Mouse (Mus musculus): Measurements from ENCODE around the gene Tal1. TPM values are rescaled to one million over a fixed set of nuclear protein-coding genes. Genes with fewer than 3 reads are reported as not detected.

Tal1 gene
- polyA plus RNA-seq, 1 experiment from 2014 or later = 0.78 TPM

DNA sequence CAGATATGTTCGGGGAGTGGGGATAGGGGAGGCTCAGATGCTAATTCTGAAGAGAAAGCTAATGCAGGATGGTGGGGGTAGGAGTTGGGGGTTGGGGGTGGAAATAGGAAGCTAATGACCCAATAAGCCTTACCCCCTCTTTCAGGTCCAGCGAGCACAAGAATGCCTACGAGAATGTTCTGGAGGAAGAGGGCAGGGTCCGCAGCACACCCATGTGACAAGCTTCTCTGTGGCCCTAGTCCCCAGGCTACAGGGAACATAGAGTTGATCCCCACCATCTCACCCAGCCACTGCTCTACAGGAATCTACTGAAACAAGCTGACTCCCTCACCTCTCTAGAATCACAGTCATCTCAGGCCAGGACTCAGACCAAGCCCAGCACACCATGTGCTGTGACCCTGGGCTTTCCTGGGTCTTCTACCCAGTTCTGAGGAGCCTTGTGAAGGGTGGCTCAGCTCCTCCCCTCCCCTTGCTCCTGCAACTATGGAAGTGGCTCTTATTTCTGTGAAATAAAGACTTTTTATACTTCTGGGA, 37.2 kb downstream of the Tal1 start:
- H3K36me3 ChIP-seq = no peaks in the 10 kb centered on the region
- ATAC-seq = no peak
- 0 out of 2 replicates have a peak overlapping the region, but pooled peaks have one; percentile 9 for H3K4me2 ChIP-seq (replicated peaks)
- H3K27ac ChIP-seq = no peak overlapping the region
- H3K4me3 ChIP-seq (replicated peaks) = no peak overlapping the region
- H3K27me3 ChIP-seq (replicated peaks) = peaks cover 14% of the 10 kb centered on the region; the same call in 1 of the 2 replicates
- no peak overlapping the region for H3K9ac ChIP-seq
- H3K9me3 ChIP-seq = no peaks in the 10 kb centered on the region
- H3K4me1 ChIP-seq (replicated peaks) = peaks cover 13% of the 10 kb centered on the region; the same call in 1 of the 2 replicates
- 79% methylated on average over 4 of the region's 4 CpGs for whole genome bisulfite sequencing

DNA sequence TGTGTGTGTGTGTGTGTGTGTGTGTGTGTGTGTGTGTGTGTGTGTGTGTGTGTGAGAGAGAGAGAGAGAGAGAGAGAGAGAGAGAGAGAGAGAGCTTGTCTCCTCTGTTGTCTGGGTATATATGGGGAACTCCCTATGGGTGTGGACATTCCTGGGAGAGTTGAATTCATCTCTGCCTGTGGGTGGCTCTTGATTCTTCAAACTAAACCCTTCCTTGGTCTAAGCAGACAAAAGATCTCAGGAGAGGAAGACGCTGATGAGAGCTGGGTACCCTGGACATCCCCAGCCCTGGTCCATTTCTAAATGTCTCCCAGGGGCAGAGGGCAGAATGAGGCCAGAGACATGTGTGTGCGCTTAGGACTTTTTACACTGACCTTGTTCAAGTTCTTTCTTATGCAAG, 37.8 kb downstream of the Tal1 start:
- peak overlapping the region; percentile 7; the same call in 1 of the 2 replicates for H3K27ac ChIP-seq
- peaks cover 10% of the 10 kb centered on the region; the same call in 1 of the 2 replicates for H3K27me3 ChIP-seq (replicated peaks)
- H3K9me3 ChIP-seq = no peaks in the 10 kb centered on the region
- WGBS = 75% methylated on average over 2 of the region's 2 CpGs
- no peak overlapping the region for H3K4me3 ChIP-seq (replicated peaks)
- no peak overlapping the region for H3K9ac ChIP-seq
- no peaks in the 10 kb centered on the region for H3K36me3 ChIP-seq
- H3K4me1 ChIP-seq (replicated peaks) = peaks cover 13% of the 10 kb centered on the region; the same call in 1 of the 2 replicates
- H3K4me2 ChIP-seq (replicated peaks) = no peak overlapping the region
- no peak for ATAC-seq

DNA sequence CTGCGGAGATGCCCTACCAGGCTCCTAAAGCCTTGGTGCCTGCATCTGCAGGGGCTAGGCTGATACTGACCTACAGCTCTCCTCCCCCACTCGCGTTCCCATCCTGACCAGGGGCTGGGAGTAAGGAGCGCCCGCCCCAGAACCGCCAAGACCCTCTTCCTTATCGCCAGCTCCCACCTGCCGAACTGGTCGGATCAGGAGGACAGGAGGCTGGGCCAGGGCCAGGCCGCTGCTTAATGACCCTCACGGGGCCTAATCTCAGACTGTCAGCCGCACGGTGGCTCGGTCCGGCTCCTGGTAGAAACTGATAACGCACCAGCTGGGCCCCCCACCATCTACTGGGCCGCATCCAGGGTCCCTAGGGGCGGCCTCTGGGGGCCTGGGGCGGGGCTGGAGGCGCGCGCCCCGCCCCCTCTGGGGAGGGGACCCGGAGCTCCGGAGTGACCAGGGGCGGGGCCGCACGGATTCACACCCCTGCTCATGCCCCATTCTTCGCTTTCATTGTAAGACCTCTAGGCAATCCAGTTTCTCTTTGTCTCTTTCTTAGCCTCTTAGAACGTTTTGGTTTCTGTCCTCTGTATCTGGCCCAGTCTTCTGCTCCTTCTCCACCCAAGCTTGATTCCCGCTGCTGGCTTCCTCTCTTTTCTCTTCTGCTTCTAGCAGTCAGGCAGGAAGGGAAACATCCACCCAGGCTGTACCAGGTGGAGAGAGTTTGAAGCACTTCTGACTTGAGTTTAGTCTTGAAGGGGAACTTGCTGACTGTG, 39.6 kb downstream of the Tal1 start:
- peak overlapping the region; percentile 41 for H3K9ac ChIP-seq
- peaks cover 13% of the 10 kb centered on the region; the same call in 1 of the 2 replicates for H3K4me1 ChIP-seq (replicated peaks)
- peaks cover 10% of the 10 kb centered on the region; the same call in 1 of the 2 replicates for H3K27me3 ChIP-seq (replicated peaks)
- no peaks in the 10 kb centered on the region for H3K9me3 ChIP-seq
- H3K27ac ChIP-seq = peak overlapping the region; percentile 86
- ATAC-seq = peak; percentile 89
- H3K4me2 ChIP-seq (replicated peaks) = peak overlapping the region; percentile 92
- no peaks in the 10 kb centered on the region for H3K36me3 ChIP-seq
- peak overlapping the region; percentile 43 for H3K4me3 ChIP-seq (replicated peaks)
- under 1% methylated on average over 31 of the region's 31 CpGs for WGBS

DNA sequence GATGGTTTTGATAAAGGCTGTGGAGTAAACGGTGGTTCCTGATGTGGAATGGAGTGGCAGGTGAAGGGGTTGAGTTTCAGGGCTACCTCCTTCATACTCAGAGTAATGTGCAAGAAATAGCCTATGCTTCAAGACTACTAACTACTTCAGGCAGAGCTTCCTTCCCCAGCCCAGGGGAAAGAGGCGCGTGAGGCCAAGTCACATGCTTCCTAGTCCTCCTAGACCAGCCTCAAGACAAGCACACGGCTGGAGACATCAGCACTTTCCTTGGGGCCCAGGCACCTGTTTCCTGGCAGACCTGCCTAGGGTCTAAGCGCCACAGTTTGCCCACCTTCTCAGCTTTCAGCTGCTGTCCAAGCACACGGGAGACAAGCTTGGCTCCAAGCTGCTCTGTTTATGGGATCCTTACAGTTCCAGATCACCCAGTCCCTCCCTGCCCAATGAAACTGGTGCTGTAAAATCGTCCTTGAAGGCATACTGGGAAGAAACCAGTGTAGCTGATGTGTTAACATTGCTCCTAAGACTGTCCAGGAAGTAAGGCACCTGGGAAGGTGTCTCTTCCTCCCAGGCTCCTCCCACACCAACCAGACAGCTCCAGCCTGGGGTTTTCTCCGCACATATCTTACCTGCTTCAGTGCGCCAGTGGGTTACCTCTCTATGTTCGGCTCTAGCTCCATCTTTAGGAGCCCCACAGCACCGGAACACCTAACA, 40.4 kb downstream of the Tal1 start:
- Histone ChIP-seq H3K27me3 (replicated peaks) (peaks cover 10% of the 10 kb centered on the region; the same call in 1 of the 2 replicates), H3K27ac (peak overlapping the region; percentile 86), H3K4me2 (replicated peaks) (peak overlapping the region; percentile 92), H3K4me3 (replicated peaks) (peak overlapping the region; percentile 43), H3K9ac (peak overlapping the region; percentile 41; the same call in 1 of the 2 replicates), H3K9me3 (no peaks in the 10 kb centered on the region), H3K36me3 (no peaks in the 10 kb centered on the region), H3K4me1 (replicated peaks) (peaks cover 13% of the 10 kb centered on the region; the same call in 1 of the 2 replicates)
- WGBS = 5% methylated on average over 11 of the region's 11 CpGs
- ATAC-seq = peak; percentile 68

DNA sequence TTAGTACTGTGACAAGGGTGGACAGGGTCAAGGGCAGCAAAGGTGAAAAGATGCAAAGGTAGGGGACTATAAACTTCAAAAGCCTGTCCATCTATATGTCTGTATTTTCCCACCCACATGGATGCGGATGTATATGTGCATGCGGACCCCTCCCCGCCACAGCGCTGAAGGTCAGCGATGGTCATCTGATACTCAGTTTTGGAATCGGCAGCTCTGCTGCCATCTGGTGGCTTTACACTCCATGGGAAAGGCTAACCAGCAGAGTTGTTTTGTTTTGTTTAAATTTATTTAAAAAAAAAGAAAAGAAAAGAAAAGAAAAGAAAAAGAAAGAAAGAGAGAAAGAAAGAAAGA, 40.9 kb downstream of the Tal1 start:
- peak; percentile 18; the same call in 1 of the 2 replicates for ATAC-seq
- Histone ChIP-seq H3K27me3 (replicated peaks) (peaks cover 10% of the 10 kb centered on the region; the same call in 1 of the 2 replicates), H3K36me3 (no peaks in the 10 kb centered on the region), H3K27ac (peak overlapping the region; percentile 86), H3K4me2 (replicated peaks) (peak overlapping the region; percentile 92), H3K4me3 (replicated peaks) (peak overlapping the region; percentile 21), H3K9me3 (no peaks in the 10 kb centered on the region), H3K4me1 (replicated peaks) (peaks cover 15% of the 10 kb centered on the region; the same call in 1 of the 2 replicates), H3K9ac (no peak overlapping the region)
- WGBS = 0% methylated on average over 6 of the region's 6 CpGs

DNA sequence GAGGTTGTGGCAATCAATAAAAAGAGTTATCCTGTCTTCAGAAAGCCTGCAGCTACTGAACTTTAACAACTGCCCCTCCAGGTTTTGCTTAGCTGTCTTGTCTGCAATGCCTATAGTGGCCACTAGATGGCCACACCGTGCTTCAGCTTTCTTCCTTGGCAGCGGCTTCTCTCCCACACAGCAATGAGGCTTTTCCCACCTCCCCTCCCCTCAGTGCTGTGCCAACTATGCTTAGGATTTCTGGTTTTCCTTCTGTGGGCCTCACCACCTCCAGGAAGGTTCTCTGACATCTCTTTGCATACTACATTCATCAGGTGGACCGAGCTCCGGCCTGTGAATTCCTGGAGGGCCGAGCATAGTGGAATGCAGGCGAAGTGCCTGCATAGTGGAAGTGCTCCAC, 45.5 kb downstream of the Tal1 start:
- H3K4me1 ChIP-seq (replicated peaks) = 0 out of 2 replicates have a peak, but pooled peaks cover 5% of the 10 kb centered on the region
- H3K9ac ChIP-seq = no peak overlapping the region
- 32% methylated on average over 6 of the region's 6 CpGs for WGBS
- no peaks in the 10 kb centered on the region for H3K36me3 ChIP-seq
- no peak overlapping the region for H3K4me3 ChIP-seq (replicated peaks)
- H3K4me2 ChIP-seq (replicated peaks) = 0 out of 2 replicates have a peak overlapping the region, but pooled peaks have one; percentile 30
- no peak for ATAC-seq
- H3K27ac ChIP-seq = no peak overlapping the region
- H3K9me3 ChIP-seq = no peaks in the 10 kb centered on the region
- H3K27me3 ChIP-seq (replicated peaks) = no peaks in the 10 kb centered on the region

DNA sequence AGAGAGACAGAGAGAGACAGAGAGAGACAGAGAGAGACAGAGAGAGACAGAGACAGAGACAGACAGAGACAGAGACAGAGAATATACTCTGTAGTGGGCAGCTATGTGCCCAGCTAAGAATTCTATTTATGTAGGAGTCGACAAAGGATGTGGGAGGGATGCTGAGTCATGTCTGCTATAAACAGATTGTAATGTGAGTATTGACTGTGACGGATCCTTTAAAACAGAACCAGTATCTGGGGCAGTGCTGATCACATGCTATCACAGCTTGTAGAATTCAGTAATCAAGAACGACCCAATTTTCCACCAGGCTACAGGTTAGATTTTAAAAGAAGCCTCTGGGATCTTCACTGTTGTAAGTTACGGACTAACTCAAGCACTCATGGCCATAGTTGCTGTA, 47.3 kb downstream of the Tal1 start:
- Histone ChIP-seq H3K36me3 (no peaks in the 10 kb centered on the region), H3K9me3 (no peaks in the 10 kb centered on the region), H3K9ac (no peak overlapping the region), H3K4me2 (replicated peaks) (no peak overlapping the region), H3K27me3 (replicated peaks) (no peaks in the 10 kb centered on the region), H3K4me1 (replicated peaks) (0 out of 2 replicates have a peak, but pooled peaks cover 2% of the 10 kb centered on the region), H3K27ac (no peak overlapping the region), H3K4me3 (replicated peaks) (no peak overlapping the region)
- no peak for ATAC-seq
- WGBS = 63% methylated on average over 4 of the region's 4 CpGs

DNA sequence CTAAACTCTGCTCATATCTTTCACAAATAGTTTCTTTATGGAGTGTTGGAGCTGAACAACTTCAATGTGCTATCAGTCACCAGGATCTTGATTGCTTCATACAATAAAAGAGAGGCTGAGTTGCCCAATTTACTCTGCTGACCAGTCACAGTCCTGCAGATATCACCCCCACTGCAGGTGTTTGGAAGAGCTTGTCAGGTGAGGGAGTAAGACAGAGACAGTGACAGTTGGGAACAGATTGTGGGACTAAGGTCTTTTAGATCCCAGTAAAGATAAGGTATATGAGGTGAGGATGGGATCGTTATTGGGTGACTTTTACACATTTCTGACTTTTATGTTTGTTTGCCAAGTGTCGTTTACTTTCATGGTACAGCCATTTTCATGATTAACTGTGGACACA, 54.9 kb downstream of the Tal1 start:
- 59% methylated on average over 2 of the region's 2 CpGs for WGBS
- H3K27ac ChIP-seq = no peak overlapping the region
- H3K4me3 ChIP-seq (replicated peaks) = no peak overlapping the region
- ATAC-seq = no peak
- H3K27me3 ChIP-seq (replicated peaks) = no peaks in the 10 kb centered on the region
- H3K4me2 ChIP-seq (replicated peaks) = no peak overlapping the region
- no peaks in the 10 kb centered on the region for H3K36me3 ChIP-seq
- H3K9ac ChIP-seq = no peak overlapping the region
- H3K4me1 ChIP-seq (replicated peaks) = no peaks in the 10 kb centered on the region
- no peaks in the 10 kb centered on the region for H3K9me3 ChIP-seq

DNA sequence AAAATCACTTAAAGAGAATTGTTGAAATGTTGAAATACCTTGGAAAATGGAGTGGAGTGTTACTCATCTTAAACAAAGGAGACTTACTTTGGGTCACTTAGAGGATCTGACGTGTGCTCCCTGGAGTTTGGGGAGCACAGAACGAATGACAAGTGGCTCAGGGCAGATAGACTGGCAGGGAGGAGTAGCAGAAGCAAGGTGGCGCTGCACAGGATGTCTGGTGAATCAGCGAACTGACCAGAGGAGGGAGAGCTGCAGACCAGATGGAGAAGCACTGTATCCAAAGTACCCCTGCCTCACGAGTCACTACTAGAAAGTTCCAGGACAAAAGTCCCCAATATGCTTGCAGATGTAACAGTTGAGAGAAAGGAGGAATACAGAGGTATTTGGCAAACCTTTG, 57.0 kb downstream of the Tal1 start:
- Histone ChIP-seq H3K36me3 (no peaks in the 10 kb centered on the region), H3K27me3 (replicated peaks) (no peaks in the 10 kb centered on the region), H3K9ac (no peak overlapping the region), H3K27ac (no peak overlapping the region), H3K4me2 (replicated peaks) (no peak overlapping the region), H3K4me1 (replicated peaks) (no peaks in the 10 kb centered on the region), H3K9me3 (no peaks in the 10 kb centered on the region), H3K4me3 (replicated peaks) (no peak overlapping the region)
- 25% methylated on average over 5 of the region's 5 CpGs for WGBS
- no peak for ATAC-seq

DNA sequence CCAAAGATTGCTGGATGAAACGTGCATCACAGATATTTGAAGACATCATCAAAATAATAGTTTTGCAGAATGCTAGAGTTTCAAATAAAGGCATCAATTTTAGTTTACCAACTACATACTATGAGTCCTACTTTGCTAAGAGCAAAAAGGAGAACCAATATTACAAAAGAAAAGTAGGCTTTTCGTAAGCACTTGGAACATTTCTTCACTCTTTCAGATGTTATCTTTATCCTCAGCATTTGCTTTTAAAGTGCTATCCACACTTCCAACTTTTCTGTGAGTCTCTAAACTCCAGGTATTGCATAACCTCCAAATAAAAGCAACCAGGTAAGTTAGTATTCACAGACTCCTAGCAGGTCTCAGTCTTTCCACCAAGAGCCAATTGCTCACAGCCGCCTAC, 63.4 kb downstream of the Tal1 start:
- H3K27ac ChIP-seq = no peak overlapping the region
- H3K4me2 ChIP-seq (replicated peaks) = no peak overlapping the region
- H3K4me3 ChIP-seq (replicated peaks) = no peak overlapping the region
- H3K9ac ChIP-seq = no peak overlapping the region
- no peaks in the 10 kb centered on the region for H3K4me1 ChIP-seq (replicated peaks)
- WGBS = 80% methylated on average over 3 of the region's 3 CpGs
- H3K27me3 ChIP-seq (replicated peaks) = no peaks in the 10 kb centered on the region
- no peak for ATAC-seq
- no peaks in the 10 kb centered on the region for H3K36me3 ChIP-seq
- no peaks in the 10 kb centered on the region for H3K9me3 ChIP-seq

DNA sequence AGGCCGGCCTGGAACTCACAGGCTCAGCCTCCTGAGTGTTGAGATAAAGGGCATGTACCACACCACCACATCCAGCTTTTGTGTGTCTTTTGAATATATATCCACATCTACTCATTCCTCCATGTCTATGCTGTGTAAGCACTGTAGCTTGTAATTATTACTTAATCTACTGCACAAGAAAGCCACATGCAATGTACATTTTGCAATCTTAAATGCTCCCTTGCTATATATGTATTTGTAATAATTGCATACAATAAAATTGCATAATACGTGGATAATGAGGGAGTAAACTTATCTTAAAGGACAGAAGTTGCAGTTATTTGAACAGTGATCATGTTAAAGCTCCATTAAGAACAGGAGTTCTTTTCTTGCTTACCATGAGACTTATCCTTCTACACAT, 64.9 kb downstream of the Tal1 start:
- H3K4me1 ChIP-seq (replicated peaks) = no peaks in the 10 kb centered on the region
- 77% methylated on average over 2 of the region's 2 CpGs for WGBS
- no peak for ATAC-seq
- no peaks in the 10 kb centered on the region for H3K36me3 ChIP-seq
- no peaks in the 10 kb centered on the region for H3K27me3 ChIP-seq (replicated peaks)
- no peaks in the 10 kb centered on the region for H3K9me3 ChIP-seq
- H3K4me2 ChIP-seq (replicated peaks) = no peak overlapping the region
- H3K9ac ChIP-seq = no peak overlapping the region
- H3K4me3 ChIP-seq (replicated peaks) = no peak overlapping the region
- no peak overlapping the region for H3K27ac ChIP-seq
